Mouse (Mus musculus) layer of hippocampus, adult 18-20 months (tissue): ENCODE results near the gene Pdcd5. TPM values are rescaled to one million over a fixed set of nuclear protein-coding genes. Genes with fewer than 3 reads are reported as not detected.

Experiments
- DNase-seq, 2 experiments: peaks; one replicate each; pipeline ENCODE4 v3.0.0; 2022; ENCODE audit warnings: low spot score in 2 of 2
- long read RNA-seq: library from polyadenylated mRNA; stranded (forward); transcript quantifications from one replicate; pipeline ENCODE4 v2.0.0, GENCODE M21; 2021
- total RNA-seq, 2 experiments: library from RNA; stranded (reverse); gene quantifications; 2 replicates each; pipeline ENCODE4 v1.2.3; 2021

Pdcd5 gene
- 10 to 100 TPM; 77.9 to 80.8 TPM for total RNA-seq
- long read RNA-seq, transcript Pdcd5-201 (6 exons, 684 nt): major isoform, 32 of 37 reads
- long read RNA-seq, partial matches to known transcripts: 0 of 37 reads
- long read RNA-seq, other reads (novel, unspliced or antisense): 4 of 37 reads

- peak; percentile 96 to 98 for DNase-seq
Measured at GRCm38 (mm10) chr7:35647101-35647698, at the start of gene Pdcd5. Gene Pdcd5 (minus strand): TSS chr7:35647521.

GRCm38 (mm10) chr7:35692641-35693040, 45.3 kb upstream of the Pdcd5 start:
- DNase-seq: no peak

- DNase-seq: no peak
Measured at GRCm38 (mm10) chr7:35692117-35692516, 44.8 kb upstream of the Pdcd5 start.

GRCm38 (mm10) chr7:35688781-35689349, 41.5 kb upstream of the Pdcd5 start:
- no peak for DNase-seq

GRCm38 (mm10) chr7:35688276-35688675, 41.0 kb upstream of the Pdcd5 start:
- DNase-seq: no peak

- DNase-seq: no peak
Measured at GRCm38 (mm10) chr7:35687229-35687628, 39.9 kb upstream of the Pdcd5 start.

GRCm38 (mm10) chr7:35686756-35687155, 39.4 kb upstream of the Pdcd5 start:
- DNase-seq: peak; percentile 20 to 51

- no peak for DNase-seq
Measured at GRCm38 (mm10) chr7:35686216-35686615, 38.9 kb upstream of the Pdcd5 start.

GRCm38 (mm10) chr7:35683409-35684122, 36.2 kb upstream of the Pdcd5 start:
- peak; percentile 18 to 37 for DNase-seq

GRCm38 (mm10) chr7:35681559-35681958, 34.2 kb upstream of the Pdcd5 start:
- no peak for DNase-seq

GRCm38 (mm10) chr7:35678976-35679375, 31.7 kb upstream of the Pdcd5 start:
- no peak for DNase-seq

- no peak for DNase-seq
Measured at GRCm38 (mm10) chr7:35668066-35669041, 21.0 kb upstream of the Pdcd5 start.

GRCm38 (mm10) chr7:35663790-35664376, 16.6 kb upstream of the Pdcd5 start:
- no peak for DNase-seq

- DNase-seq: no peak
Measured at GRCm38 (mm10) chr7:35659173-35659572, 11.9 kb upstream of the Pdcd5 start.

- DNase-seq: no peak
Measured at GRCm38 (mm10) chr7:35657829-35658228, 10.5 kb upstream of the Pdcd5 start.

- DNase-seq: no peak
Measured at GRCm38 (mm10) chr7:35651583-35652270, 4.4 kb upstream of the Pdcd5 start.

GRCm38 (mm10) chr7:35650716-35651410, 3.5 kb upstream of the Pdcd5 start:
- DNase-seq: peak; percentile 40 to 76

- no peak for DNase-seq
Measured at GRCm38 (mm10) chr7:35649071-35649470, 1.8 kb upstream of the Pdcd5 start.
